Comparison of ENCODE assay signal across 20 mouse cellular contexts in the genomic region with DNA sequence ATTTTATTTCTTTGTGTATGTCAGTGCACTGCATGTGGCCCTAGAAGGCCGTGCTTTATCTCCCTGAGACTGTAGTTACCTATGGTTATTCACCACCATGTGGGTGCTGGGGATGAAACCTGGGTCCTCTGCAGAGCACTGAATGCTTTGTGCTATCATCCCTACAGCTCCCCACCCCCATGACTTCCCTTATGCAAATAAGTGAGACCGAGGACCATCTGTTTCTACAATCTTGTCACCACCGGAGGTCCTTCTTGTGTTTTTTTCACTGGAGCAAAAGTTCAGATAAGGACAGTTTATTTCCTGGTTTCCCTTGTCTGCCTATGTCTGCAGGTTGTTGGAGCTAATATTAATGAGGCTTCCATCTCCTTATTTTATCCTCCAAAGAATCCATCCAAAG. TPM values are rescaled to one million over a fixed set of nuclear protein-coding genes. Genes with fewer than 3 reads are reported as not detected.
DNase-seq lines count a peak whose midpoint lies in the region; TF ChIP-seq lines count a peak whose summit lies in the region.
"Had no signal": no experiment of that assay in that cellular context is flagged by ENCODE, and none has a peak within 500 bp of the region (broad histone marks: within the 10 kb centered on the region; RNA-seq: fewer than 3 reads in every experiment).

No protein-coding gene starts in this region.

- no peak for TF ChIP-seq EP300 in MEL (IDR thresholded peaks at IDR 0.05; ENCODE audit: low read depth in 1 of 2, low read length in 2 of 2)

- H3K4me1 ChIP-seq in MEL (ENCODE audit: control insufficient read depth in 1 of 2, insufficient read depth in 2 of 2, low read length in 2 of 2): peaks cover 0 to 3% of the 10 kb centered on the region in 2 experiments; a peak in 2 of 4 replicates
- H3K4me1 ChIP-seq: embryonic facial prominence, embryonic 10.5 days; embryonic facial prominence, embryonic 12.5 days; forebrain, embryonic 13.5 days had no signal

- no peaks in the 10 kb centered on the region for H3K27me3 ChIP-seq in MEL (ENCODE audit: control insufficient read depth in 1 of 2, insufficient read depth in 2 of 2, low read length in 2 of 2)
- H3K27me3 ChIP-seq: embryonic facial prominence, embryonic 12.5 days; forebrain, embryonic 13.5 days; forebrain, embryonic 15.5 days had no signal

- no peak for TF ChIP-seq RAD21 in MEL (IDR thresholded peaks at IDR 0.05; ENCODE audit: low read depth, low read length)

- no peak for TF ChIP-seq CTCF in left cerebral cortex, adult 2 months (IDR thresholded peaks at IDR 0.05)
- no peak for TF ChIP-seq CTCF in MEL (IDR thresholded peaks at IDR 0.05 in 2 of 3, conservative IDR thresholded peaks at IDR 0.05 in 1 of 3; ENCODE audit: control insufficient read depth in 1 of 3, insufficient read depth in 1 of 3, low read depth in 2 of 3, low read length in 3 of 3, poor library complexity in 1 of 3, severe bottlenecking in 1 of 3)

- H3K9ac ChIP-seq in MEL (ENCODE audit: control insufficient read depth, low read depth, low read length, poor library complexity, severe bottlenecking): no peak overlapping the region
- H3K9ac ChIP-seq: embryonic facial prominence, embryonic 12.5 days; forebrain, embryonic 13.5 days; forebrain, embryonic 15.5 days; forebrain, postnatal 0 days had no signal

- no peaks in the 10 kb centered on the region for H3K79me2 ChIP-seq in MEL (ENCODE audit: control insufficient read depth, insufficient read depth, low read length, poor library complexity)

- intact Hi-C loops in heart, postnatal 25 days (cut with DNase I): loop anchor here (10.0 kb wide), 1 partner anchor 118 kb away; no protein-coding TSS in a partner anchor
- intact Hi-C loops in left cerebral cortex, postnatal 4 days (cut with DNase I): no loop called here
- intact Hi-C loops in left cerebral cortex, adult 2 months (cut with DNase I): loop anchor here (5.0 to 10.0 kb wide), 2 partner anchors 225 to 918 kb away; no protein-coding TSS in a partner anchor
- intact Hi-C loops in gastrocnemius, postnatal 14 days (cut with DNase I; ENCODE audit: low total_unique reads): no loop called here

- H3K9me3 ChIP-seq in MEL (replicated peaks; ENCODE audit: insufficient read depth, low read length): no peaks in the 10 kb centered on the region
- H3K9me3 ChIP-seq: embryonic facial prominence, embryonic 10.5 days; embryonic facial prominence, embryonic 12.5 days; forebrain, embryonic 13.5 days; forebrain, embryonic 15.5 days had no signal

- no peak overlapping the region; the same call in 1 of the 2 replicates for H3K27ac ChIP-seq in left cerebral cortex, adult 2 months
- H3K27ac ChIP-seq in MEL (ENCODE audit: control insufficient read depth, low read depth, low read length): 0 out of 2 replicates have a peak overlapping the region, but pooled peaks have one; percentile 19
- H3K27ac ChIP-seq: embryonic facial prominence, embryonic 10.5 days; embryonic facial prominence, embryonic 12.5 days; forebrain, embryonic 13.5 days; forebrain, embryonic 15.5 days had no signal

- no peak overlapping the region for H3K4me3 ChIP-seq in left cerebral cortex, adult 2 months
- H3K4me3 ChIP-seq in MEL (ENCODE audit: control insufficient read depth in 1 of 2, insufficient read depth in 1 of 2, low read depth in 2 of 2, low read length in 2 of 2): no peak overlapping the region
- H3K4me3 ChIP-seq: embryonic facial prominence, embryonic 10.5 days; embryonic facial prominence, embryonic 12.5 days; forebrain, embryonic 13.5 days; forebrain, embryonic 15.5 days had no signal

- peak; percentile 73 to 82 for DNase-seq in cerebellum, postnatal 10 days
- DNase-seq in cerebellum, adult 9-10 months: no peak
- DNase-seq in heart, adult 11 months: peak; percentile 88
- DNase-seq in heart, postnatal 25 days (ENCODE audit: low spot score): no peak
- DNase-seq in left cerebral cortex, postnatal 4 days: peak; percentile 21
- no peak for DNase-seq in left cerebral cortex, adult 2 months (ENCODE audit: extremely low spot score in 1 of 2, low spot score in 2 of 2)
- peak; percentile 35 for DNase-seq in MEL (ENCODE audit: low read depth, low spot score)
- DNase-seq in gastrocnemius, postnatal 14 days: no peak
- DNase-seq: adrenal gland, adult 8-10 months; adrenal gland, postnatal 14 days; adrenal gland, postnatal 36 days; cerebellum, adult 11-12 months; cerebellum, adult 8-10 months; cerebellum, postnatal 25 days had no signal

- H3K36me3 ChIP-seq in MEL (ENCODE audit: control insufficient read depth in 1 of 2, insufficient read depth in 2 of 2, low read length in 2 of 2): peaks cover 0 to 3% of the 10 kb centered on the region in 2 experiments; a peak in 2 of 4 replicates
- H3K36me3 ChIP-seq: embryonic facial prominence, embryonic 10.5 days; embryonic facial prominence, embryonic 12.5 days; forebrain, embryonic 15.5 days; G1E had no signal

- no peak for TF ChIP-seq POLR2A in MEL (IDR thresholded peaks at IDR 0.05; ENCODE audit: control insufficient read depth in 1 of 2, insufficient read depth in 1 of 2, low read depth in 1 of 2, low read length in 2 of 2, poor library complexity in 1 of 2)

TF ChIP-seq in MEL, 35 proteins besides CTCF, POLR2A, EP300 and RAD21:
- TF ChIP-seq GATA1 (IDR thresholded peaks at IDR 0.05; ENCODE audit: low read depth, low read length): peak; percentile 33; the same call in 1 of the 2 replicates
- TF ChIP-seq MEF2A (IDR thresholded peaks at IDR 0.05; ENCODE audit: extremely low read depth, insufficient replicate concordance, low read depth, low read length, poor library complexity, severe bottlenecking): no peak
- no peak for TF ChIP-seq MAX (IDR thresholded peaks at IDR 0.05; ENCODE audit: low read length)
- TF ChIP-seq HCFC1 (IDR thresholded peaks at IDR 0.05; ENCODE audit: low read depth, low read length): no peak
- TF ChIP-seq ETS1 (IDR thresholded peaks at IDR 0.05; ENCODE audit: low read depth, low read length): peak; percentile 50
- TF ChIP-seq USF1 (IDR thresholded peaks at IDR 0.05; ENCODE audit: low read depth, low read length): no peak
- TF ChIP-seq NELFE (IDR thresholded peaks at IDR 0.05; ENCODE audit: low read depth, low read length): no peak
- no peak for TF ChIP-seq MXI1 (IDR thresholded peaks at IDR 0.05; ENCODE audit: low read depth, low read length)
- peak; percentile 69 for TF ChIP-seq ZNF384 (IDR thresholded peaks at IDR 0.05; ENCODE audit: low read depth, low read length)

RNA-seq across cellular contexts. Expression of a gene that starts 39.2 kb away (rescaled TPM):
- total RNA-seq in heart, postnatal 25 days (2021): 10 to 100 TPM; 24.8 to 30.8 TPM
- total RNA-seq in left cerebral cortex, postnatal 4 days (2021): 100 to 1,000 TPM; 105 to 116 TPM
- 10 to 100 TPM; 81.3 to 87.4 TPM for total RNA-seq in left cerebral cortex, adult 2 months (2021)
- 26.8 and 27.7 TPM in 2 replicates for total RNA-seq in MEL (2012; rRNA removed)
- 10 to 100 TPM in 1 of 2 experiments, not detected in 1; 42.3 TPM for polyA plus RNA-seq in MEL (2012; ENCODE audit: insufficient read depth in 1 of 2, insufficient read length in 2 of 2, low read depth in 1 of 2, low replicate concordance in 2 of 2, missing spikeins in 1 of 2)
- 10 to 100 TPM; 28.6 to 33.5 TPM for total RNA-seq in gastrocnemius, postnatal 14 days (2021)

Comparison
In these comparisons a context has a peak if more than half of its experiments do, and no peak if none do; other contexts are left out.
1. DNase-seq: peak in cerebellum, postnatal 10 days (2 of 2), heart, adult 11 months (single experiment), left cerebral cortex, postnatal 4 days (single experiment) and MEL (single experiment); none in cerebellum, adult 9-10 months (single experiment), heart, postnatal 25 days (single experiment), left cerebral cortex, adult 2 months (0 of 2) and gastrocnemius, postnatal 14 days (single experiment).
2. intact Hi-C loops: an anchor here in heart, postnatal 25 days (10.0 kb wide) and left cerebral cortex, adult 2 months (5.0 to 10.0 kb wide); none called in left cerebral cortex, postnatal 4 days and gastrocnemius, postnatal 14 days.